ENCODE assay signal across 16 mouse cellular contexts in genomic region chr17:72970631-72971161, GRCm38 (mm10). TPM values are rescaled to one million over a fixed set of nuclear protein-coding genes. Genes with fewer than 3 reads are reported as not detected.
DNase-seq lines count a peak whose midpoint lies in the region; TF ChIP-seq lines count a peak whose summit lies in the region.
"Had no signal": no experiment of that assay in that cellular context is flagged by ENCODE, and none has a peak within 500 bp of the region (broad histone marks: within the 10 kb centered on the region; RNA-seq: fewer than 3 reads in every experiment).

No protein-coding gene starts in this region.

- no peak overlapping the region for H3K4me3 ChIP-seq in layer of hippocampus, adult 2 months
- H3K4me3 ChIP-seq: kidney, embryonic 15.5 days; lung, embryonic 15.5 days; midbrain, embryonic 10.5 days; neural tube, embryonic 12.5 days had no signal

- H3K27ac ChIP-seq in layer of hippocampus, adult 2 months = peak overlapping the region; percentile 53; the same call in 1 of the 2 replicates
- H3K27ac ChIP-seq: kidney, embryonic 15.5 days; lung, embryonic 15.5 days; midbrain, embryonic 10.5 days; neural tube, embryonic 12.5 days had no signal

- intact Hi-C loops in heart, postnatal 10 days (cut with DNase I) = no loop called here
- intact Hi-C loops in left cerebral cortex, postnatal 10 days (cut with DNase I) = no loop called here
- intact Hi-C loops in heart, postnatal 36 days (cut with DNase I) = loop anchor here (5.0 kb wide), 1 partner anchor 33 kb away; no protein-coding TSS in a partner anchor

- TF ChIP-seq CTCF in layer of hippocampus, adult 2 months (conservative IDR thresholded peaks at IDR 0.05) = no peak; the same call in 1 of the 2 replicates

- DNase-seq in heart, adult 11 months = peak; percentile 86
- no peak for DNase-seq in heart, postnatal 10 days
- peak; percentile 63 to 86 for DNase-seq in layer of hippocampus, adult 2 months (ENCODE audit: low spot score in 2 of 2)
- DNase-seq in left cerebral cortex, postnatal 10 days (ENCODE audit: extremely low spot score in 1 of 2, low spot score in 2 of 2) = peak; percentile 49
- DNase-seq in telencephalon, adult 2 months (ENCODE audit: low read depth, low spot score) = peak; percentile 86
- no peak for DNase-seq in adrenal gland, postnatal 10 days
- DNase-seq in thymus, postnatal 14 days = no peak
- no peak for DNase-seq in heart, postnatal 36 days
- DNase-seq: adrenal gland, adult 2 months; B cell, adult 2 months; gastrocnemius, postnatal 25 days had no signal

RNA-seq across cellular contexts. Expression of gene Lbh, which starts 52.6 kb away (rescaled TPM):
- total RNA-seq in heart, postnatal 10 days (2021) = 100 to 1,000 TPM; 456 to 731 TPM
- total RNA-seq in layer of hippocampus, adult 2 months (2021) = 10 to 100 TPM; 31.4 to 34.8 TPM
- total RNA-seq in left cerebral cortex, postnatal 10 days (2021) = 10 to 100 TPM; 43.7 to 46.9 TPM
- 10 to 100 TPM; 52.9 to 65.8 TPM for total RNA-seq in adrenal gland, postnatal 10 days (2021)
- 100 to 1,000 TPM; 339 to 436 TPM for total RNA-seq in heart, postnatal 36 days (2021)
- total RNA-seq: MEL had no signal

Comparison
In these comparisons a context has a peak if more than half of its experiments do, and no peak if none do; other contexts are left out.
1. DNase-seq: peak in heart, adult 11 months (single experiment), layer of hippocampus, adult 2 months (2 of 2), left cerebral cortex, postnatal 10 days (2 of 2) and telencephalon, adult 2 months (single experiment); none in heart, postnatal 10 days (0 of 2), adrenal gland, postnatal 10 days (single experiment), thymus, postnatal 14 days (single experiment) and heart, postnatal 36 days (0 of 2).
2. RNA of gene Lbh, which starts 52.6 kb away (total RNA-seq): 456 to 731 TPM in heart, postnatal 10 days and 339 to 436 TPM in heart, postnatal 36 days; 52.9 to 65.8 TPM in adrenal gland, postnatal 10 days, 43.7 to 46.9 TPM in left cerebral cortex, postnatal 10 days and 31.4 to 34.8 TPM in layer of hippocampus, adult 2 months; every median in the first group is over 4 times any median in the second.